9 mouse cellular contexts compared by ENCODE assay signal in genomic region chr13:83654889-83655769, GRCm38 (mm10).
DNase-seq lines count a peak whose midpoint lies in the region; ATAC-seq lines count a peak whose summit lies in the region.
"Had no signal": no experiment of that assay in that cellular context is flagged by ENCODE, and none has a peak within 500 bp of the region (broad histone marks: within the 10 kb centered on the region; RNA-seq: fewer than 3 reads in every experiment).

No protein-coding gene starts in this region.

- no peaks in the 10 kb centered on the region for H3K36me3 ChIP-seq in forebrain, embryonic 11.5 days (ENCODE audit: control insufficient read depth, insufficient read depth, low read length)
- no peaks in the 10 kb centered on the region for H3K36me3 ChIP-seq in liver, embryonic 16.5 days (ENCODE audit: control insufficient read depth, insufficient read depth)
- H3K36me3 ChIP-seq in neural tube, embryonic 14.5 days (ENCODE audit: control insufficient read depth, insufficient read depth, low read length) = no peaks in the 10 kb centered on the region

- no peaks in the 10 kb centered on the region for H3K4me1 ChIP-seq in forebrain, embryonic 11.5 days (replicated peaks; ENCODE audit: control insufficient read depth, insufficient read depth, low read length)
- no peaks in the 10 kb centered on the region; the same call in 1 of the 2 replicates for H3K4me1 ChIP-seq in liver, embryonic 16.5 days (ENCODE audit: control insufficient read depth, low read depth, low read length)
- H3K4me1 ChIP-seq in neural tube, embryonic 14.5 days (ENCODE audit: control insufficient read depth, insufficient read depth, low read length) = peaks cover 4% of the 10 kb centered on the region; the same call in 1 of the 2 replicates

- no peak overlapping the region for H3K4me3 ChIP-seq in forebrain, embryonic 11.5 days (ENCODE audit: low read depth, low read length)
- H3K4me3 ChIP-seq in liver, embryonic 16.5 days (ENCODE audit: low read depth, low read length) = no peak overlapping the region
- H3K4me3 ChIP-seq in neural tube, embryonic 14.5 days (ENCODE audit: low read depth, low read length) = no peak overlapping the region
- H3K4me3 ChIP-seq: embryonic facial prominence, embryonic 15.5 days had no signal

- H3K4me2 ChIP-seq in forebrain, embryonic 11.5 days (ENCODE audit: low read depth, low read length, severe bottlenecking) = no peak overlapping the region
- no peak overlapping the region for H3K4me2 ChIP-seq in liver, embryonic 16.5 days (ENCODE audit: low read depth, low read length)
- no peak overlapping the region for H3K4me2 ChIP-seq in neural tube, embryonic 14.5 days (ENCODE audit: low read depth, low read length)
- H3K4me2 ChIP-seq: embryonic facial prominence, embryonic 15.5 days had no signal

- DNase-seq in CD8-positive naive resting alpha-beta T cell, adult 2 months (ENCODE audit: low read depth in 2 of 2, low spot score in 2 of 2) = peak; percentile 32 to 51
- DNase-seq in c-Kit-negative CD71-positive TER-119-positive erythroid progenitor cells, embryonic 14.5 days (ENCODE audit: low read depth, low spot score) = peak; percentile 54
- peak; percentile 90 for DNase-seq in forebrain, embryonic 11.5 days (ENCODE audit: low spot score)
- DNase-seq in heart, postnatal 25 days (ENCODE audit: low spot score) = peak; percentile 28
- DNase-seq in kidney, postnatal 4 days = peak; percentile 91 to 93
- DNase-seq in thymus, adult 18-20 months = peak; percentile 10 to 17

- H3K9ac ChIP-seq in forebrain, embryonic 11.5 days (ENCODE audit: low read length) = no peak overlapping the region
- H3K9ac ChIP-seq in liver, embryonic 16.5 days (ENCODE audit: low read depth, low read length) = no peak overlapping the region
- H3K9ac ChIP-seq in neural tube, embryonic 14.5 days (replicated peaks; ENCODE audit: low read depth, low read length) = no peak overlapping the region
- H3K9ac ChIP-seq: embryonic facial prominence, embryonic 15.5 days had no signal

- 29% methylated on average over 8 of the region's 8 CpGs for WGBS in forebrain, embryonic 11.5 days
- WGBS in liver, embryonic 16.5 days (ENCODE audit: insufficient replicate concordance) = 42% methylated on average over 8 of the region's 8 CpGs
- 13% methylated on average over 8 of the region's 8 CpGs for WGBS in neural tube, embryonic 14.5 days

- H3K9me3 ChIP-seq in forebrain, embryonic 11.5 days (ENCODE audit: control insufficient read depth, low read length) = no peaks in the 10 kb centered on the region
- H3K9me3 ChIP-seq in liver, embryonic 16.5 days (replicated peaks; ENCODE audit: control insufficient read depth, low read length) = no peaks in the 10 kb centered on the region
- H3K9me3 ChIP-seq in neural tube, embryonic 14.5 days (ENCODE audit: control insufficient read depth, low read length) = no peaks in the 10 kb centered on the region
- H3K9me3 ChIP-seq: embryonic facial prominence, embryonic 15.5 days had no signal

- intact Hi-C loops in heart, postnatal 25 days (cut with DNase I) = loop anchor here (5.0 to 10.0 kb wide), 3 partner anchors 133 to 580 kb away; no protein-coding TSS in a partner anchor

- peak; percentile 90 for ATAC-seq in forebrain, embryonic 11.5 days (replicated peaks; ENCODE audit: low FRiP score)
- 0 out of 2 replicates have a peak, but pooled peaks have one; percentile 41 for ATAC-seq in liver, embryonic 16.5 days (ENCODE audit: low read depth)
- peak; percentile 89 for ATAC-seq in neural tube, embryonic 14.5 days (ENCODE audit: low read depth)

- H3K27me3 ChIP-seq in forebrain, embryonic 11.5 days (ENCODE audit: control insufficient read depth, insufficient read depth, low read length) = no peaks in the 10 kb centered on the region
- no peaks in the 10 kb centered on the region for H3K27me3 ChIP-seq in liver, embryonic 16.5 days (ENCODE audit: control insufficient read depth, insufficient read depth, low read depth, low read length)
- no peaks in the 10 kb centered on the region for H3K27me3 ChIP-seq in neural tube, embryonic 14.5 days (ENCODE audit: control insufficient read depth, insufficient read depth, low read length)
- H3K27me3 ChIP-seq: embryonic facial prominence, embryonic 15.5 days had no signal

- H3K27ac ChIP-seq in forebrain, embryonic 11.5 days (ENCODE audit: low read depth, low read length) = no peak overlapping the region
- H3K27ac ChIP-seq in liver, embryonic 16.5 days (ENCODE audit: low read length) = no peak overlapping the region
- no peak overlapping the region for H3K27ac ChIP-seq in neural tube, embryonic 14.5 days (ENCODE audit: low read depth, low read length)
- H3K27ac ChIP-seq: embryonic facial prominence, embryonic 15.5 days had no signal

Comparison
In these comparisons a context has a peak if more than half of its experiments do, and no peak if none do; other contexts are left out.
1. DNase-seq: peak in every context shown above with its lines; median percentile 92 in kidney, postnatal 4 days; 90 in forebrain, embryonic 11.5 days; 54 in c-Kit-negative CD71-positive TER-119-positive erythroid progenitor cells, embryonic 14.5 days; 42 in CD8-positive naive resting alpha-beta T cell, adult 2 months; 28 in heart, postnatal 25 days; 14 in thymus, adult 18-20 months.